Mouse (Mus musculus) neural tube, embryonic 13.5 days (tissue): ENCODE results near the gene Trappc10. TPM values are rescaled to one million over a fixed set of nuclear protein-coding genes. Genes with fewer than 3 reads are reported as not detected.

Experiments
- ATAC-seq: fragments of 200-750 bp; cut with Nextera tagmentation; 2 replicates; pipeline ENCODE4 v1.8.0; 2017; ENCODE audit warnings: low read depth, mild to moderate bottlenecking, moderate TSS enrichment, moderate library complexity
- H3K27ac ChIP-seq: fragments of 300-500 bp; sonication (generic); replicated peaks from 2 replicates; pipeline ENCODE4 v1.5.1; 2015; ENCODE audit warnings: moderate library complexity, mild to moderate bottlenecking, inconsistent platforms
- H3K27me3 ChIP-seq: fragments of 300-500 bp; sonication (generic); 2 replicates; pipeline ENCODE4 v1.6.1; 2015; ENCODE audit warnings: mild to moderate bottlenecking, inconsistent platforms
- H3K36me3 ChIP-seq: fragments of 300-500 bp; sonication (generic); 2 replicates; pipeline ENCODE4 v1.6.1; 2015; ENCODE audit warnings: mild to moderate bottlenecking, inconsistent platforms
- H3K4me1 ChIP-seq: fragments of 300-500 bp; sonication (generic); replicated peaks from 2 replicates; pipeline ENCODE4 v1.6.1; 2015; ENCODE audit warnings: inconsistent platforms
- H3K4me2 ChIP-seq: fragments of 300-500 bp; sonication (generic); 2 replicates; pipeline ENCODE4 v1.6.1; 2015; ENCODE audit warnings: inconsistent platforms, mild to moderate bottlenecking, moderate library complexity
- H3K4me3 ChIP-seq: fragments of 300-500 bp; sonication (generic); 2 replicates; pipeline ENCODE4 v1.5.1; 2015; ENCODE audit warnings: mild to moderate bottlenecking, inconsistent platforms
- H3K9ac ChIP-seq: fragments of 300-500 bp; sonication (generic); 2 replicates; pipeline ENCODE4 v1.6.1; 2015; ENCODE audit warnings: moderate library complexity, mild to moderate bottlenecking, inconsistent platforms
- H3K9me3 ChIP-seq: fragments of 300-500 bp; sonication (generic); 2 replicates; pipeline ENCODE4 v1.6.1; 2016; ENCODE audit warnings: inconsistent platforms
- WGBS: fragments of 180-500 bp; shearing (Covaris S2); methylation state at CpG from one replicate; pipeline ENCODE4 v1.1.7; 2015; 5-methylcytosine and 5-hydroxymethylcytosine counted together
- polyA plus RNA-seq: library from polyadenylated mRNA; unstranded; fragments of >200 nt; fragmentation: Nextera tagmentation; extraction: Ambion mirVana; gene quantifications from 2 replicates; pipeline ENCODE4 v1.2.1, GENCODE M21; 2015

Trappc10 gene
- polyA plus RNA-seq: 21.1 and 26.0 TPM in 2 replicates

- no peaks in the 10 kb centered on the region for H3K36me3 ChIP-seq
- H3K9me3 ChIP-seq: no peaks in the 10 kb centered on the region
- peak; percentile 97 for ATAC-seq
- H3K4me1 ChIP-seq: peaks cover 20% of the 10 kb centered on the region
- no peaks in the 10 kb centered on the region for H3K27me3 ChIP-seq
- peak within 1 kb of the TSS; percentile 93 for H3K4me2 ChIP-seq
- 0% methylated on average over 51 of the region's 74 CpGs for WGBS
- peak within 1 kb of the TSS; percentile 85 for H3K9ac ChIP-seq
- peak within 1 kb of the TSS; percentile 94 for H3K4me3 ChIP-seq
- H3K27ac ChIP-seq: peak within 1 kb of the TSS; percentile 89
These were observed at the start of gene Trappc10 for GRCm38 (mm10) chr10:78244438-78245224. Gene Trappc10 (minus strand): TSS chr10:78244641.

GRCm38 (mm10) chr10:78293576-78293975 is 49.1 kb upstream of the Trappc10 start:
- no peak for ATAC-seq
- Histone ChIP-seq H3K4me2 (no peak overlapping the region), H3K4me3 (no peak overlapping the region), H3K27ac (no peak overlapping the region), H3K27me3 (no peaks in the 10 kb centered on the region), H3K36me3 (no peaks in the 10 kb centered on the region), H3K9ac (no peak overlapping the region), H3K9me3 (no peaks in the 10 kb centered on the region), H3K4me1 (peaks cover 5% of the 10 kb centered on the region; the same call in 1 of the 2 replicates)
- 100% methylated on average over 1 of the region's 1 CpGs for whole genome bisulfite sequencing

DNA sequence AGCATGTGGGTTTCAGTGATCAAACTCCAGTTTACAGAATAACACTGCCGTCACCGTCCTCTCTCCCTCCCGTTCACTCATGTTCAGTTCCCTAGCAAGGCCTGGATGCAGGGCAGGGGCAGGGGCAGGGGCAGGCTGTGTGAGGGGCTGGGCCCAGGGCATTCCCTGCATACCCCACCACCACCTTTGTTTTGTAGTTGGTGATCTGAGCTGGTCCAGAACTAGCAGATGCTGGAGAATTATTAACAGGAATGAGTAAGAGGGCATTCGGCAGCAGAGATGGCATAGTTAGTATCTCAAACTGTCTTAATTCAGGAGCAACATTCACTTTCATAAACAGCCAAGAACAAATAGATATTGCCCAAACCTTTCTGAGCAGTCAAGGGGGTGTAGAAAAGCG is 47.9 kb upstream of the Trappc10 start:
- Histone ChIP-seq H3K36me3 (peaks cover 6% of the 10 kb centered on the region), H3K4me3 (no peak overlapping the region), H3K27me3 (no peaks in the 10 kb centered on the region), H3K4me1 (peaks cover 5% of the 10 kb centered on the region; the same call in 1 of the 2 replicates), H3K27ac (no peak overlapping the region), H3K4me2 (no peak overlapping the region), H3K9me3 (no peaks in the 10 kb centered on the region), H3K9ac (no peak overlapping the region)
- ATAC-seq: no peak
- 96% methylated on average over 5 of the region's 5 CpGs for WGBS

- Histone ChIP-seq H3K9ac (no peak overlapping the region), H3K36me3 (peaks cover 21% of the 10 kb centered on the region), H3K4me3 (no peak overlapping the region), H3K27ac (no peak overlapping the region), H3K27me3 (no peaks in the 10 kb centered on the region), H3K4me2 (no peak overlapping the region), H3K4me1 (peaks cover 5% of the 10 kb centered on the region; the same call in 1 of the 2 replicates), H3K9me3 (no peaks in the 10 kb centered on the region)
- WGBS: 84% methylated on average over 8 of the region's 8 CpGs
- no peak for ATAC-seq
These were observed 46.5 kb upstream of the Trappc10 start for GRCm38 (mm10) chr10:78290730-78291535.

DNA sequence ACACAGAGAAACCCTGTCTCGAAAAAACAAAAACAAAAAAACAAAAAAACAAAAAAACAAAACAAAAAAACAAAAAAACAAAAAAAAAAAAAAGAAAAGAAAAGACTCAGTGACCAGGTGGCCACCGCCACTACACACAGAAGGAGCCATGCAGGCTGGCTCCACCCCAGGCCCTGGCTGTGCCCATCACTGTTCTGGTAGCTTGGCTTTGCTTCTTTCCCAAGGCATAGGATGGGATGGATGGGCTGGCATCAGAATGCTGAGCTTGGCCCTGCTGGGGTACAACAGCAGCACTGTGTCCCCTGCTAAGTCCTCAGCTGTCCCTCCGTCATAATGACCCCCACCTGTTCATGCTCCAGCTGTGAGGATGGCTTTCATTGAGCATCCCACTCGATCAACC is 44.5 kb upstream of the Trappc10 start:
- H3K27me3 ChIP-seq: no peaks in the 10 kb centered on the region
- no peaks in the 10 kb centered on the region for H3K4me1 ChIP-seq
- ATAC-seq: no peak
- no peak overlapping the region for H3K4me2 ChIP-seq
- no peak overlapping the region for H3K4me3 ChIP-seq
- no peak overlapping the region for H3K9ac ChIP-seq
- no peak overlapping the region for H3K27ac ChIP-seq
- peaks cover 36% of the 10 kb centered on the region for H3K36me3 ChIP-seq
- WGBS: 97% methylated on average over 4 of the region's 4 CpGs
- no peaks in the 10 kb centered on the region for H3K9me3 ChIP-seq

- Histone ChIP-seq H3K4me1 (no peaks in the 10 kb centered on the region), H3K27me3 (no peaks in the 10 kb centered on the region), H3K27ac (no peak overlapping the region), H3K4me3 (no peak overlapping the region), H3K36me3 (peaks cover 44% of the 10 kb centered on the region), H3K9ac (no peak overlapping the region), H3K9me3 (no peaks in the 10 kb centered on the region), H3K4me2 (no peak overlapping the region)
- 90% methylated on average over 5 of the region's 5 CpGs for WGBS
- ATAC-seq: no peak
These were observed 43.7 kb upstream of the Trappc10 start for GRCm38 (mm10) chr10:78288135-78288534.

DNA sequence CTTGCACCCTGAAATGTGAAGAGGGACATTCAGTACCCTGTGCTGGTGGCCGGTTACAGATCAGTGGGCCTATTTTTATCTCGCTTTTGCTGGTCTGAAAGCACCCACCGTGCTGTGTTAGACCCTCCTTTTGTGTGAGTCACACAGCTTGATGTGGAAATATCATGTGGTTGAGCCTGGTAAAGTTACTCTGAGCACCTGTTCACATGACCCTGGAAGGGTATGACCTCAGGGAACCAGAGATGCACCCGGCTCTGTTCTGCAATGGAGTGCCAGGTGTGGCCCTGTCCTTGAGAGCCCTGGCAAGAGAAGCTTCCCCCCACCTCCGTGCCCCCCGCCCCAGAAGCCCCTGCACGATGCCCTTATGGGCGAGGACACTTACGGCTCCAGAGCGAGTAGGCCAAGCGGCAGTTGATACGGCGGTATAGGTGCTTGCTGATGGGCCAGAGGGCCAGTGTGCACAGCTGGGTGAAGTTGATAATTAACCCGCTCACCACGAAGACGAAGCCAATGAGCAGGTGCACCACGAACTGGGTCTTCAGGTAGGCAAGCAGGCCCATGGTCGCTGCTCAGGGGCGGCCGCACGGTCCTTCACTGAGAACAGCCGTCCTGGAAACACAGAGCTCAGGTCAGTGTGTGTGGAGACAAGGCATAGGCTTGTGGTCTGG is 43.2 kb upstream of the Trappc10 start:
- H3K27me3 ChIP-seq: no peaks in the 10 kb centered on the region
- H3K4me1 ChIP-seq: no peaks in the 10 kb centered on the region
- ATAC-seq: no peak
- no peaks in the 10 kb centered on the region for H3K9me3 ChIP-seq
- H3K9ac ChIP-seq: no peak overlapping the region
- no peak overlapping the region for H3K4me2 ChIP-seq
- H3K27ac ChIP-seq: no peak overlapping the region
- WGBS: 96% methylated on average over 22 of the region's 22 CpGs
- H3K36me3 ChIP-seq: peaks cover 49% of the 10 kb centered on the region
- H3K4me3 ChIP-seq: no peak overlapping the region

GRCm38 (mm10) chr10:78285959-78286358 is 41.5 kb upstream of the Trappc10 start:
- no peak for ATAC-seq
- Histone ChIP-seq H3K4me3 (no peak overlapping the region), H3K36me3 (peaks cover 65% of the 10 kb centered on the region), H3K27me3 (no peaks in the 10 kb centered on the region), H3K4me2 (no peak overlapping the region), H3K9ac (no peak overlapping the region), H3K4me1 (no peaks in the 10 kb centered on the region), H3K9me3 (no peaks in the 10 kb centered on the region), H3K27ac (no peak overlapping the region)
- WGBS: 82% methylated on average over 4 of the region's 4 CpGs

DNA sequence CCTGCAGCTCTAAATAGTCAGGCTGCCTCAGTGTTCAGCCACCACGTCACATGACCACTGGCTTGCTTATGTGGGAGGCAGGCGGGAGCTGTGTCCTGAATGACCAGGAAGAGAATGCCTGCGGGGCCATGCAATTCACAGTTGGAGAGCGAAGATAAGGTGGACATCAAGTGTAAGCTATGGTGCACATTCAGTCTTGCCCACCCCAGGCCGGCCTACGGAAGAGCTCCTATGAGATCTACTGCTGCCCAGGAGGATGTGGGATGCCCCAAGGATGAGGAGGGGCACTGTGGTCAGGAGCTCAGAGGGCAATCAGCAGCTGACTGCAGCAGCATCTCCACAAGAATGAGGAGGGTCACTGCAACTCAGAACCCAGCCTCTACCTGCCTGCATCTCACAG is 41.0 kb upstream of the Trappc10 start:
- 91% methylated on average over 6 of the region's 6 CpGs for WGBS
- Histone ChIP-seq H3K4me1 (no peaks in the 10 kb centered on the region), H3K36me3 (peaks cover 71% of the 10 kb centered on the region), H3K4me2 (no peak overlapping the region), H3K27ac (no peak overlapping the region), H3K27me3 (no peaks in the 10 kb centered on the region), H3K4me3 (no peak overlapping the region), H3K9me3 (no peaks in the 10 kb centered on the region), H3K9ac (no peak overlapping the region)
- ATAC-seq: no peak

- Histone ChIP-seq H3K4me2 (no peak overlapping the region), H3K9ac (no peak overlapping the region), H3K9me3 (no peaks in the 10 kb centered on the region), H3K27me3 (no peaks in the 10 kb centered on the region), H3K4me1 (no peaks in the 10 kb centered on the region), H3K4me3 (no peak overlapping the region), H3K27ac (no peak overlapping the region), H3K36me3 (peaks cover 77% of the 10 kb centered on the region)
- ATAC-seq: no peak
- 90% methylated on average over 12 of the region's 12 CpGs for WGBS
These were observed 40.4 kb upstream of the Trappc10 start for GRCm38 (mm10) chr10:78284812-78285211.

GRCm38 (mm10) chr10:78282411-78282810 is 38.0 kb upstream of the Trappc10 start:
- ATAC-seq: no peak
- peaks cover 86% of the 10 kb centered on the region for H3K36me3 ChIP-seq
- no peaks in the 10 kb centered on the region for H3K27me3 ChIP-seq
- H3K4me1 ChIP-seq: no peaks in the 10 kb centered on the region
- 97% methylated on average over 4 of the region's 4 CpGs for WGBS
- H3K9ac ChIP-seq: no peak overlapping the region
- no peak overlapping the region for H3K4me3 ChIP-seq
- H3K9me3 ChIP-seq: no peaks in the 10 kb centered on the region
- no peak overlapping the region for H3K27ac ChIP-seq
- no peak overlapping the region for H3K4me2 ChIP-seq

GRCm38 (mm10) chr10:78280486-78280885 is 36.0 kb upstream of the Trappc10 start:
- H3K4me1 ChIP-seq: no peaks in the 10 kb centered on the region
- no peak overlapping the region for H3K9ac ChIP-seq
- H3K27ac ChIP-seq: no peak overlapping the region
- ATAC-seq: no peak
- H3K4me2 ChIP-seq: no peak overlapping the region
- 89% methylated on average over 9 of the region's 9 CpGs for WGBS
- H3K27me3 ChIP-seq: no peaks in the 10 kb centered on the region
- H3K4me3 ChIP-seq: no peak overlapping the region
- H3K36me3 ChIP-seq: peaks cover 83% of the 10 kb centered on the region
- no peaks in the 10 kb centered on the region for H3K9me3 ChIP-seq
